Mouse (Mus musculus) C2C12 (cell line): ENCODE measurements around the gene Zfp341. TPM values are rescaled to one million over a fixed set of nuclear protein-coding genes. Genes with fewer than 3 reads are reported as not detected.

Source experiments
- H3K27me3 ChIP-seq: one replicate; pipeline ENCODE4 v1.6.1; 2011; ENCODE audit not compliant: control insufficient read depth, insufficient read depth, insufficient read length
- H3K36me3 ChIP-seq: one replicate; pipeline ENCODE4 v1.6.1; 2011; ENCODE audit not compliant: control insufficient read depth, insufficient read depth
- H3K4me3 ChIP-seq: one replicate; pipeline ENCODE4 v1.5.1; 2011; ENCODE audit warnings: mild to moderate bottlenecking, control low read depth; ENCODE audit not compliant: poor library complexity, insufficient read depth, severe bottlenecking
- H3K79me2 ChIP-seq: one replicate; pipeline ENCODE4 v1.6.1; 2011; ENCODE audit not compliant: control insufficient read depth, insufficient read depth
- H3K79me3 ChIP-seq: one replicate; pipeline ENCODE4 v1.6.1; 2011; ENCODE audit warnings: low read depth, control low read depth
- H3ac ChIP-seq: one replicate; pipeline ENCODE3; 2011; ENCODE audit warnings: low read depth; ENCODE audit not compliant: control insufficient read depth, insufficient read length
- CEBPB ChIP-seq: IDR thresholded peaks from one replicate; pipeline ENCODE4 v1.6.1; 2011; ENCODE audit warnings: low read depth, mild to moderate bottlenecking, control low read depth, moderate library complexity
- CTCF ChIP-seq: IDR thresholded peaks from one replicate; pipeline ENCODE4 v1.5.1; 2011; ENCODE audit not compliant: control insufficient read depth, insufficient read depth, insufficient read length
- FOSL1 ChIP-seq: IDR thresholded peaks from one replicate; pipeline ENCODE4 v1.8.0; 2011; ENCODE audit warnings: mild to moderate bottlenecking, low read length; ENCODE audit not compliant: poor library complexity, insufficient read depth, severe bottlenecking
- MAX ChIP-seq: IDR thresholded peaks from one replicate; pipeline ENCODE4 v1.6.1; 2011; ENCODE audit warnings: mild to moderate bottlenecking, control low read depth
- MYOD1 ChIP-seq: IDR thresholded peaks from one replicate; pipeline ENCODE4 v1.6.1; 2011; ENCODE audit warnings: low read depth; ENCODE audit not compliant: control insufficient read depth, insufficient read length
- MYOG ChIP-seq: IDR thresholded peaks from one replicate; pipeline ENCODE4 v1.6.1; 2011; ENCODE audit not compliant: control insufficient read depth, insufficient read length; ENCODE audit errors: extremely low read depth
- USF1 ChIP-seq: IDR thresholded peaks from one replicate; pipeline ENCODE4 v1.6.1; 2011; ENCODE audit warnings: low read depth, mild to moderate bottlenecking, control low read depth, moderate library complexity
- polyA plus RNA-seq: library from polyadenylated mRNA; unstranded; fragments of >200 nt; fragmentation: generic; extraction: Trizol; gene quantifications from one replicate; pipeline ENCODE4 v1.2.1, GENCODE M21; 2012; ENCODE audit warnings: missing spikeins

Zfp341 gene
- polyA plus RNA-seq, 1 experiment, result 2.6 TPM

DNA sequence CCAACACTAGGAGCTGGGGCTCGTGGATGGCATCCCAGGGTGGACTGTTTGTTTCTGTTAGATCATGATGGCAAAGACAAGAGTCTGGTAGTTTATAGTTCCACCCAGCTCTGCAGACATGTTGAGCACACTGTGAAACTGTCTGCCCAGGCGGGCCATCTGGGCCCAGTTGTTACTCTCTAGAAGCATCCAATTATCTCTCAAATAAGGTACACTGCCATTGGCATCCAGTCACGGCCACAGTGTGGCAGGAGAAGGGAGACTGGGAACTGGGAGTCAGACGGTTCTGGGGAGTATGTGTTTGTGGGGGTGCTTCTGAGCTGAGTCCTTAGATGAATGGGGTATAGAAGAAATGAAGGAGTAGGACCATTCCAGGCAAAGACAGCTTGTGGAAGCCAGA, 57.0 kb downstream of the Zfp341 start:
- H3K36me3 ChIP-seq, result peaks cover 11% of the 10 kb centered on the region
- no peaks in the 10 kb centered on the region for H3K27me3 ChIP-seq

DNA sequence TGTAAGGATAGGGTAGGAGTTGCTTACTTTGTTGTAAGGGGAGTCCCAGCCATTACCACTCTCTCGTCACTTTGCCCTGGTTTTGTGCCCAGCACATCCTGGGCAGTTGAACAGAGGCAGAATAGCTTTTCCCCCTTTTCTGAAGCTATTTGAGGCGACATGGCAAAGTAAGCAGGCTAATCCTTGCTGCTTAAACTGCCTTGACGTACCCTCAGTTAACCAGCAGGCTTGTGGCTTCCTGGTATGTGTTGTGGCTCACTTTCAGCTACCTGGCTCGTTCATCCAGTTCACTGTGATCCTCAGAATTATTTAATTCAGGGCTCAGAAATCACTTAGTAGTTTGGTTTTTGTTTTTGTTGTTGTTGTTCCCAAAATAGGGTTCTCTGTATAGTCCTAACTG, 57.6 kb downstream of the Zfp341 start:
- Histone ChIP-seq H3K79me3 (peaks cover 61% of the 10 kb centered on the region), H3ac (no peak overlapping the region), H3K4me3 (no peak overlapping the region), H3K79me2 (peaks cover 100% of the 10 kb centered on the region), H3K27me3 (no peaks in the 10 kb centered on the region), H3K36me3 (peaks cover 11% of the 10 kb centered on the region)
- TF ChIP-seq MYOD1 (no peak), MYOG (no peak), CEBPB (no peak), CTCF (no peak), FOSL1 (no peak), USF1 (no peak), MAX (no peak)

More for the DNA sequence above, 57.0 kb downstream of the Zfp341 start:
- peaks cover 100% of the 10 kb centered on the region for H3K79me2 ChIP-seq
- peaks cover 65% of the 10 kb centered on the region for H3K79me3 ChIP-seq
- no peak overlapping the region for H3K4me3 ChIP-seq
- H3ac ChIP-seq, result no peak overlapping the region
- TF ChIP-seq FOSL1, result no peak
- no peak for TF ChIP-seq MYOG
- no peak for TF ChIP-seq MAX
- no peak for TF ChIP-seq CTCF
- TF ChIP-seq USF1, result no peak
- TF ChIP-seq CEBPB, result no peak

DNA sequence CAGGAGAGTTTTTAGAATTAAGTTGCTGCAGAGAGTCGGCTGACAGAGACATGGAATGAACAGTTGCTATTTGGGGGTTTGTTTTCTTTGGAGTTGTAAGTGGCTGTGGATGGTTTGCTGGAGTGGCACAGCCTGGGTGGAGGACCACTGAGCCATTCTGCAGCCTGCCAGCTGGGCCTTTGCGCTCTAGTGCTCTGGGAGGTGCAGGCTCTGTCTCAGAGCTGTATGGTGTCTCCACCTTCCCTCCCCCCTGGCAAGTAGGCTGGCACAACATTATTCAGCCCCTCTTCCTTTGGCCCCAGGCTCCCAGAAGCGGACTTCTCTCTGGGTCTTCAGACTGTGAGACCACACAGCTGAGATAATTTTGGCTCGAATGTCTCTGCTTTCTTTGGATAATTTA, 60.9 kb downstream of the Zfp341 start:
- Histone ChIP-seq H3K36me3 (peaks cover 6% of the 10 kb centered on the region), H3K27me3 (no peaks in the 10 kb centered on the region), H3ac (no peak overlapping the region), H3K4me3 (no peak overlapping the region), H3K79me3 (peaks cover 56% of the 10 kb centered on the region), H3K79me2 (peaks cover 98% of the 10 kb centered on the region)
- TF ChIP-seq CEBPB (no peak), CTCF (no peak), MAX (no peak), USF1 (no peak), MYOD1 (no peak), FOSL1 (no peak), MYOG (no peak)

DNA sequence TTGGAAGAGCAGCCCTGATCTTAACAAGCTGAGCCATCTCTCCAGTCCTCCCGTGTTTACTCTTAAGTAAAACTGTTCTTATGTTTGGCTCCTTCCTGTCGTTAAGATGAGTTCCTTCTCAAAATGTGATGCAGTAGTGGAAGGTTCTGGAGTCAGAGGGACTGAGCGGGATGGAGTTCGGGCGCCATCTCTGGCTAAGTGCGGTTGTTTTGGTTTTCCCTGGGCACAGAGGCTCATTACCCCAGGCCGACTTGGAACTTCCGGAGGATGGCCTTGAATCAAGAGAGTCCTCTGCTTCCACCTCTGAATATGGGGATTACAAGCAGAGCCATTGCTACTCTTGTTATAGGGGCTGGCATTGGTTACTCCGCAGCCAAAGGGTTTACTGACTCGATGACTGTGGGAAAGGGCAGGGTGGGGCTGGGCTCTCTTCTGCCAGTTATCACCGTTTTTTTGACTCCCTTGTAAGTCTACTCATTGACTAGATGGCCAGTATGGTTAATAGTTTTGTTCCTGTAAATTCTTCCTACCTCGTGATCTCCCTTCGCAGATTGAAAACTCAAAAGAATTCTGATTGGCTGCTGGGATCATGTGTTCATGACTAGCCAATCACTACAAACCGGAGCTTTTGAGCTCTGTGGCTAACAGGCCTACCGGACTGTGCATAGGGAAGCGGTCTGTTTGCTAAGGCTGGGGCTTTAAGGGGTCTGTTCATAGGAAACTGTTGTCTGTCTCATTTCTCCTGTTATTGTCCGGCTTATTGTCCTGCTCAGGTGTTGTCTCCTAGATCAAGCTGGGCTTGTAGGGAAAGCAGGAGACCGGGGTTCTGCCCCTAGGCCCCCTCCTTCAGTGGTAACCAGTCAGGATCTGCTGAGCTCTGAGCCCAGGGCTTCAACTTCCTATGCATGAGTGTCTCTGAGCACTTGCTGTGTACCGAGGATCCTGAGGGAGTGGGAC, 63.8 kb downstream of the Zfp341 start:
- Histone ChIP-seq H3K79me2 (peaks cover 98% of the 10 kb centered on the region), H3K79me3 (peaks cover 71% of the 10 kb centered on the region), H3K36me3 (peaks cover 4% of the 10 kb centered on the region), H3K4me3 (no peak overlapping the region), H3K27me3 (no peaks in the 10 kb centered on the region), H3ac (no peak overlapping the region)
- TF ChIP-seq MYOD1 (no peak), USF1 (peak; percentile 72), MAX (no peak), CEBPB (no peak), MYOG (no peak)

DNA sequence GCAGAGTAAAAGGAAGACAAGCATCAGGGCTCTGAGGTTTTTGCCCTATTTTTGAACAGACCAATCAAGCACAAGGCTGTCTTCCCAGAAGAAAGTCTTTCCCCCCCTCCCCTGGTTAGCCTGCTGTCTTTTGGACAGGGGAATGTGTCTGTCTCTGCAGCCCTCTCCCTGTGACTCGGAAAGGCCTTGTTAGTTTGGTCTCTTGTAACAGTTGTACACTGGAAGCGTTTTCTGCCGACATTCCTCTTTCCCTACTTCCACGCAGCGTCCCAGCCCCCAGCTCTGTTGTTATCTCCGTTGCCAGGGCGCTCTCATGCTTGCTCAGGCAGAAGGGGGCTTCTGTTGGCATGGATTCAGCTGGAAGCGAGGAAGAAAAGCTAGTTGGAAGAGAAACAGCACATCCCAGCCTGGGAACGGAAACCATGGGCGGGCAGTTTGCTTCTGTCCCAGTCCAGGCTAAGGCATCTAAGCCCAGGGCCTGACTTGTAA, 64.6 kb downstream of the Zfp341 start:
- H3K79me3 ChIP-seq, result peaks cover 67% of the 10 kb centered on the region
- TF ChIP-seq USF1 (no peak), CEBPB (no peak), MYOG (no peak), FOSL1 (no peak), MYOD1 (no peak), CTCF (no peak), MAX (no peak)
- H3K4me3 ChIP-seq, result no peak overlapping the region
- peaks cover 98% of the 10 kb centered on the region for H3K79me2 ChIP-seq
- H3K36me3 ChIP-seq, result peaks cover 4% of the 10 kb centered on the region
- no peak overlapping the region for H3ac ChIP-seq
- H3K27me3 ChIP-seq, result no peaks in the 10 kb centered on the region
